12 mouse cellular contexts compared by ENCODE assay signal in genomic region chr11:43889208-43889915, GRCm38 (mm10). TPM values are rescaled to one million over a fixed set of nuclear protein-coding genes. Genes with fewer than 3 reads are reported as not detected.
DNase-seq lines count a peak whose midpoint lies in the region; ATAC-seq and TF ChIP-seq lines count a peak whose summit lies in the region.
"Had no signal": no experiment of that assay in that cellular context is flagged by ENCODE, and none has a peak within 500 bp of the region (broad histone marks: within the 10 kb centered on the region; RNA-seq: fewer than 3 reads in every experiment).

No protein-coding gene starts in this region.

- no peak overlapping the region for H3K9ac ChIP-seq in heart, embryonic 13.5 days
- no peak overlapping the region for H3K9ac ChIP-seq in liver, adult 2 months (ENCODE audit: low read depth, low read length)
- H3K9ac ChIP-seq in hindbrain, embryonic 12.5 days: no peak overlapping the region
- H3K9ac ChIP-seq: liver, embryonic 14.5 days had no signal

- no peak overlapping the region for H3K4me3 ChIP-seq in heart, embryonic 13.5 days
- H3K4me3 ChIP-seq in liver, adult 2 months (ENCODE audit: insufficient read depth, low read depth, low read length): no peak overlapping the region
- H3K4me3 ChIP-seq in hindbrain, embryonic 12.5 days: no peak overlapping the region
- H3K4me3 ChIP-seq: layer of hippocampus, adult 2 months had no signal

- peak overlapping the region; percentile 46 for H3K27ac ChIP-seq in heart, embryonic 13.5 days (replicated peaks)
- H3K27ac ChIP-seq in liver, adult 2 months (replicated peaks; ENCODE audit: insufficient read depth, low read depth, low read length): peak overlapping the region; percentile 50; the same call in 1 of the 2 replicates
- no peak overlapping the region for H3K27ac ChIP-seq in hindbrain, embryonic 12.5 days
- H3K27ac ChIP-seq: layer of hippocampus, adult 2 months; liver, embryonic 14.5 days; macrophage had no signal

- no peaks in the 10 kb centered on the region for H3K36me3 ChIP-seq in heart, embryonic 13.5 days
- no peaks in the 10 kb centered on the region for H3K36me3 ChIP-seq in liver, adult 2 months (ENCODE audit: control insufficient read depth, insufficient read depth, low read length)
- H3K36me3 ChIP-seq in hindbrain, embryonic 12.5 days: no peaks in the 10 kb centered on the region

- no peak for TF ChIP-seq CTCF in liver, adult 2 months (IDR thresholded peaks at IDR 0.05; ENCODE audit: low read depth, low read length)

- peaks cover 24% of the 10 kb centered on the region for H3K4me1 ChIP-seq in heart, embryonic 13.5 days
- H3K4me1 ChIP-seq in liver, adult 2 months (ENCODE audit: control insufficient read depth, insufficient read depth, low read length): peaks cover 31% of the 10 kb centered on the region
- H3K4me1 ChIP-seq in hindbrain, embryonic 12.5 days: peaks cover 4% of the 10 kb centered on the region; the same call in 1 of the 2 replicates

- no peak for DNase-seq in heart, postnatal 14 days
- peak; percentile 54 for DNase-seq in liver, adult 2 months (ENCODE audit: extremely low read depth, low read depth, low spot score)
- DNase-seq in liver (no peak), 3T3-L1 (ENCODE audit: low read depth, low spot score) (peak; percentile 54)
- DNase-seq: cerebellum, adult 11-12 months had no signal

- intact Hi-C loops in heart, postnatal 14 days (cut with DNase I): no loop called here

- H3K79me2 ChIP-seq in liver, adult 2 months (ENCODE audit: control insufficient read depth, insufficient read depth, low read length): peaks cover 13% of the 10 kb centered on the region; the same call in 1 of the 2 replicates

- WGBS in heart, embryonic 13.5 days: 48% methylated on average over 8 of the region's 8 CpGs
- WGBS in liver, adult 2 months: 46% methylated on average over 8 of the region's 8 CpGs
- WGBS in hindbrain, embryonic 12.5 days: 75% methylated on average over 8 of the region's 8 CpGs

- no peaks in the 10 kb centered on the region for H3K9me3 ChIP-seq in heart, embryonic 13.5 days
- no peaks in the 10 kb centered on the region for H3K9me3 ChIP-seq in hindbrain, embryonic 12.5 days (replicated peaks)

- H3K4me2 ChIP-seq in heart, embryonic 13.5 days: no peak overlapping the region
- no peak overlapping the region for H3K4me2 ChIP-seq in hindbrain, embryonic 12.5 days (replicated peaks)

- ATAC-seq in heart, embryonic 13.5 days (ENCODE audit: extremely low read depth, insufficient number of reproducible peaks, low FRiP score, low TSS enrichment): no peak
- ATAC-seq in hindbrain, embryonic 12.5 days (ENCODE audit: low FRiP score): peak; percentile 89
- ATAC-seq in monocyte, adult 5-6 weeks (replicated peaks; ENCODE audit: insufficient number of reproducible peaks, low FRiP score, low TSS enrichment, poor library complexity, severe bottlenecking): no peak
- ATAC-seq: activated CD4-positive, CD25-positive, alpha-beta regulatory T cell, adult 4 months had no signal

- no peak for TF ChIP-seq POLR2A in liver, adult 2 months (IDR thresholded peaks at IDR 0.05; ENCODE audit: extremely low read depth, insufficient read depth, low read length)

- no peaks in the 10 kb centered on the region for H3K27me3 ChIP-seq in heart, embryonic 13.5 days (replicated peaks)
- no peaks in the 10 kb centered on the region for H3K27me3 ChIP-seq in liver, adult 2 months (ENCODE audit: control insufficient read depth, insufficient read depth, low read length)
- H3K27me3 ChIP-seq in hindbrain, embryonic 12.5 days: no peaks in the 10 kb centered on the region

RNA-seq across cellular contexts. Expression of gene Adra1b, which starts 11.6 kb away (rescaled TPM):
- 5.0 and 5.8 TPM in 2 replicates for polyA plus RNA-seq in heart, embryonic 13.5 days (2015; fragmentation: Nextera tagmentation; extraction: Ambion mirVana)
- total RNA-seq in heart, postnatal 14 days (2021): 10 to 100 TPM; 43.7 to 47.6 TPM
- 21.6 and 25.6 TPM in 2 replicates for total RNA-seq in liver, adult 2 months (2014; rRNA removed)
- 176 and 191 TPM in 2 replicates for polyA plus RNA-seq in liver, adult 2 months (2012; rRNA removed)
- 0.94 and 2.0 TPM in 2 replicates for polyA plus RNA-seq in hindbrain, embryonic 12.5 days (2016; fragmentation: Nextera tagmentation; extraction: Ambion mirVana)
- total RNA-seq in monocyte, adult 5-6 weeks (2017): not detected in 3 replicates
- polyA plus RNA-seq: activated CD4-positive, CD25-positive, alpha-beta regulatory T cell, adult 4 months had no signal

Comparison
In these comparisons a context has a peak if more than half of its experiments do, and no peak if none do; other contexts are left out.
1. DNase-seq: peak in liver, adult 2 months (single experiment) and 3T3-L1 (single experiment); none in heart, postnatal 14 days (0 of 2) and liver (single experiment).
2. RNA of gene Adra1b, which starts 11.6 kb away (total RNA-seq): 43.7 to 47.6 TPM in heart, postnatal 14 days and 21.6 to 25.6 TPM in liver, adult 2 months; not detected in monocyte, adult 5-6 weeks; every median in the first group is over 10 times any median in the second.